Mouse (Mus musculus) limb, embryonic 14.5 days (tissue): ENCODE measurements at regions not wholly inside any gene's neighbourhood (a gene's known extent, or its start where the extent isn't known, plus 50 kb on each side); places are given as distances from the start of the nearest gene placed in this dataset.

Source experiments
- ATAC-seq: fragments of 200-750 bp; cut with Nextera tagmentation; 2 replicates; pipeline ENCODE4 v1.8.0; 2017; ENCODE audit warnings: low read depth, moderate number of reproducible peaks, moderate TSS enrichment; ENCODE audit not compliant: low FRiP score
- DNase-seq: peaks from one replicate; pipeline ENCODE4 v3.0.0-alpha.2; 2015; ENCODE audit warnings: low spot score
- H3K27ac ChIP-seq: fragments of 300-500 bp; sonication (generic); replicated peaks from 2 replicates; pipeline ENCODE4 v1.5.1; 2014; ENCODE audit warnings: low read depth, mild to moderate bottlenecking, low read length, moderate library complexity, mixed read lengths
- H3K27me3 ChIP-seq: fragments of 300-500 bp; sonication (generic); 2 replicates; pipeline ENCODE4 v1.6.1; 2014; ENCODE audit warnings: low read length, mixed read lengths; ENCODE audit not compliant: control insufficient read depth, insufficient read depth
- H3K36me3 ChIP-seq: fragments of 300-500 bp; sonication (generic); 2 replicates; pipeline ENCODE4 v1.6.1; 2014; ENCODE audit warnings: mild to moderate bottlenecking, low read length, moderate library complexity, mixed read lengths; ENCODE audit not compliant: control insufficient read depth, insufficient read depth
- H3K4me1 ChIP-seq: fragments of 300-500 bp; sonication (generic); 2 replicates; pipeline ENCODE4 v1.6.1; 2014; ENCODE audit warnings: antibody characterized with exemption, low read length, mixed read lengths; ENCODE audit not compliant: control insufficient read depth, insufficient read depth
- H3K4me2 ChIP-seq: fragments of 300-500 bp; sonication (generic); replicated peaks from 2 replicates; pipeline ENCODE4 v1.6.1; 2014; ENCODE audit warnings: low read depth, mild to moderate bottlenecking, low read length, moderate library complexity; ENCODE audit not compliant: severe bottlenecking
- H3K4me3 ChIP-seq: fragments of 300-500 bp; sonication (generic); replicated peaks from 2 replicates; pipeline ENCODE4 v1.5.1; 2014; ENCODE audit warnings: low read length
- H3K9ac ChIP-seq: fragments of 300-500 bp; sonication (generic); 2 replicates; pipeline ENCODE4 v1.6.1; 2014; ENCODE audit warnings: mild to moderate bottlenecking, low read depth, low read length, moderate library complexity; ENCODE audit not compliant: severe bottlenecking
- H3K9me3 ChIP-seq: fragments of 300-500 bp; sonication (generic); 2 replicates; pipeline ENCODE4 v1.6.1; 2016; ENCODE audit warnings: low read length; ENCODE audit not compliant: control insufficient read depth
- POLR2A ChIP-seq: fragments of 200-500 bp; IDR thresholded peaks from 2 replicates; pipeline ENCODE4 v1.8.0; 2012; ENCODE audit warnings: inconsistent platforms, mild to moderate bottlenecking, moderate library complexity, borderline replicate concordance; ENCODE audit not compliant: insufficient read depth, insufficient read length; ENCODE audit errors: extremely low read depth
- WGBS: fragments of 180-500 bp; shearing (Covaris S2); extraction: QIAGEN DNeasy Blood & Tissue Kit; methylation state at CpG from one replicate; pipeline ENCODE4 v1.1.7; 2014; 5-methylcytosine and 5-hydroxymethylcytosine counted together

GRCm38 (mm10) chr12:16075962-16076361, 259.2 kb upstream of the Trib2 start:
- TF ChIP-seq POLR2A = no peak
- Histone ChIP-seq H3K4me2 (no peak overlapping the region), H3K36me3 (no peaks in the 10 kb centered on the region), H3K27ac (no peak overlapping the region), H3K4me1 (no peaks in the 10 kb centered on the region), H3K4me3 (no peak overlapping the region), H3K9me3 (no peaks in the 10 kb centered on the region), H3K9ac (no peak overlapping the region), H3K27me3 (no peaks in the 10 kb centered on the region)
- no peak for DNase-seq
- no peak for ATAC-seq
- WGBS = 75% methylated on average over 2 of the region's 2 CpGs

GRCm38 (mm10) chr12:16068940-16069339, 252.2 kb upstream of the Trib2 start:
- no peak for TF ChIP-seq POLR2A
- no peaks in the 10 kb centered on the region for H3K9me3 ChIP-seq
- ATAC-seq (no peak), DNase-seq (no peak)
- H3K4me1 ChIP-seq = no peaks in the 10 kb centered on the region
- 79% methylated on average over 13 of the region's 13 CpGs for WGBS
- H3K27ac ChIP-seq = no peak overlapping the region
- H3K4me3 ChIP-seq = no peak overlapping the region
- no peak overlapping the region for H3K9ac ChIP-seq
- no peaks in the 10 kb centered on the region for H3K36me3 ChIP-seq
- H3K4me2 ChIP-seq = no peak overlapping the region
- H3K27me3 ChIP-seq = no peaks in the 10 kb centered on the region

GRCm38 (mm10) chr12:16062689-16063088, 246.0 kb upstream of the Trib2 start:
- no peak overlapping the region for H3K27ac ChIP-seq
- WGBS = 89% methylated on average over 7 of the region's 7 CpGs
- H3K27me3 ChIP-seq = no peaks in the 10 kb centered on the region
- no peaks in the 10 kb centered on the region for H3K9me3 ChIP-seq
- no peak overlapping the region for H3K4me2 ChIP-seq
- TF ChIP-seq POLR2A = no peak
- no peak overlapping the region for H3K4me3 ChIP-seq
- DNase-seq (no peak), ATAC-seq (no peak)
- no peaks in the 10 kb centered on the region for H3K36me3 ChIP-seq
- no peak overlapping the region for H3K9ac ChIP-seq
- no peaks in the 10 kb centered on the region for H3K4me1 ChIP-seq

- H3K27me3 ChIP-seq = no peaks in the 10 kb centered on the region
- no peak overlapping the region for H3K4me3 ChIP-seq
- H3K27ac ChIP-seq = no peak overlapping the region
- H3K4me2 ChIP-seq = no peak overlapping the region
- no peak overlapping the region for H3K9ac ChIP-seq
- TF ChIP-seq POLR2A = no peak
- WGBS = 31% methylated on average over 5 of the region's 5 CpGs
- no peaks in the 10 kb centered on the region for H3K36me3 ChIP-seq
- H3K9me3 ChIP-seq = no peaks in the 10 kb centered on the region
- ATAC-seq (no peak), DNase-seq (peak; percentile 67)
- H3K4me1 ChIP-seq = peaks cover 12% of the 10 kb centered on the region; the same call in 1 of the 2 replicates
Measured at GRCm38 (mm10) chr12:16060461-16060860, 243.7 kb upstream of the Trib2 start.

GRCm38 (mm10) chr12:16058255-16058654, 241.5 kb upstream of the Trib2 start:
- 54% methylated on average over 3 of the region's 3 CpGs for WGBS
- H3K4me1 ChIP-seq = peaks cover 28% of the 10 kb centered on the region
- no peak for TF ChIP-seq POLR2A

GRCm38 (mm10) chr12:16056831-16057230, 240.1 kb upstream of the Trib2 start:
- ATAC-seq (no peak), DNase-seq (no peak)
- no peak for TF ChIP-seq POLR2A
- Histone ChIP-seq H3K27me3 (no peaks in the 10 kb centered on the region), H3K9me3 (no peaks in the 10 kb centered on the region), H3K4me1 (peaks cover 36% of the 10 kb centered on the region), H3K36me3 (no peaks in the 10 kb centered on the region), H3K27ac (no peak overlapping the region), H3K4me3 (no peak overlapping the region), H3K4me2 (no peak overlapping the region), H3K9ac (no peak overlapping the region)
- WGBS = 52% methylated on average over 2 of the region's 2 CpGs

More at GRCm38 (mm10) chr12:16058255-16058654, 241.5 kb upstream of the Trib2 start:
- DNase-seq (no peak), ATAC-seq (no peak)
- Histone ChIP-seq H3K4me2 (no peak overlapping the region), H3K4me3 (no peak overlapping the region), H3K36me3 (no peaks in the 10 kb centered on the region), H3K27ac (no peak overlapping the region), H3K9me3 (no peaks in the 10 kb centered on the region), H3K27me3 (no peaks in the 10 kb centered on the region), H3K9ac (no peak overlapping the region)
